Mouse (Mus musculus) kidney, embryonic 16.5 days (tissue): ENCODE measurements around the gene Naaladl2. TPM values are rescaled to one million over a fixed set of nuclear protein-coding genes. Genes with fewer than 3 reads are reported as not detected.
A peak's percentile ranks its signal among the peaks of the same experiment; 100 is the strongest.
"Not testable (repeated sequence)": the region's sequence is repeated elsewhere in the genome, so short reads cannot be mapped to it uniquely, and the experiment has no call there.

Experiments used
- ATAC-seq: fragments of 200-750 bp; cut with Nextera tagmentation; 2 replicates; pipeline ENCODE4 v1.8.0; 2017; ENCODE audit warnings: moderate TSS enrichment; ENCODE audit not compliant: low FRiP score, low TSS enrichment
- H3K27ac ChIP-seq: fragments of 300-500 bp; sonication (generic); 2 replicates; pipeline ENCODE4 v1.5.1; 2014; ENCODE audit warnings: low read length
- H3K27me3 ChIP-seq: fragments of 300-500 bp; sonication (generic); 2 replicates; pipeline ENCODE4 v1.6.1; 2014; ENCODE audit warnings: low read length, control low read depth, mixed read lengths; ENCODE audit not compliant: insufficient read depth
- H3K36me3 ChIP-seq: fragments of 300-500 bp; sonication (generic); 2 replicates; pipeline ENCODE4 v1.6.1; 2014; ENCODE audit warnings: low read length, control low read depth, mixed read lengths; ENCODE audit not compliant: insufficient read depth
- H3K4me1 ChIP-seq: fragments of 300-500 bp; sonication (generic); 2 replicates; pipeline ENCODE4 v1.6.1; 2014; ENCODE audit warnings: low read length, control low read depth, mixed read lengths; ENCODE audit not compliant: insufficient read depth
- H3K4me2 ChIP-seq: fragments of 300-500 bp; sonication (generic); replicated peaks from 2 replicates; pipeline ENCODE4 v1.6.1; 2014; ENCODE audit warnings: low read depth, low read length
- H3K4me3 ChIP-seq: fragments of 300-500 bp; sonication (generic); 2 replicates; pipeline ENCODE4 v1.5.1; 2014; ENCODE audit warnings: mild to moderate bottlenecking, low read length
- H3K9ac ChIP-seq: fragments of 300-500 bp; sonication (generic); replicated peaks from 2 replicates; pipeline ENCODE4 v1.6.1; 2014; ENCODE audit warnings: low read length
- H3K9me3 ChIP-seq: fragments of 300-500 bp; sonication (generic); 2 replicates; pipeline ENCODE4 v1.6.1; 2016; ENCODE audit warnings: low read length, control low read depth
- WGBS: fragments of 180-500 bp; shearing (Covaris S2); extraction: QIAGEN DNeasy Blood & Tissue Kit; methylation state at CpG from one replicate; pipeline ENCODE4 v1.1.7; 2014; 5-methylcytosine and 5-hydroxymethylcytosine counted together
- polyA plus RNA-seq: library from polyadenylated mRNA; unstranded; fragments of >200 nt; fragmentation: Nextera tagmentation; extraction: Ambion mirVana; gene quantifications from 2 replicates; pipeline ENCODE4 v1.2.1, GENCODE M21; 2015

Naaladl2 gene
- polyA plus RNA-seq, 1 experiment from 2014 or later: 3.3 TPM

DNA sequence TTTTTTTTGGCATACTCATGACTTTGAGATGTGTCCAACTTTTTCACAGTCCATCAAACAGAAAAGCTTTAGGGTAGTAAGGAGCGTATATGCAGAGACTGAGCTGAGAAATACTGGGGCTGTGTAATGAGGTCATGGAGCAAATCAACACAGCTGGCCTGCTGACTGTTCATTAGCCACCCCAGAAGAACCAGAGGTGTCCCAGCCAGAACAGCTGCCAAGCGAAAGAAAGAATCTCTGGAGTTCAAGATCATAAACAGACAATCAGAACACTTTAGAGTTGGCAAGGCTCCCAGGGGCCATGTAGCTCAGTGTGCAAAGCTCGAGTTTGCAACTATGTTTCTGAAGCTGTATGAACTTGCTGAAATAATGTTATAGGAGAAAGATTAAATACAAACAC, 35.1 kb downstream of the Naaladl2 start:
- ATAC-seq: peak; percentile 82
- Histone ChIP-seq H3K9me3 (no peaks in the 10 kb centered on the region), H3K4me3 (no peak overlapping the region), H3K27ac (no peak overlapping the region), H3K27me3 (no peaks in the 10 kb centered on the region), H3K4me1 (no peaks in the 10 kb centered on the region), H3K9ac (no peak overlapping the region), H3K4me2 (no peak overlapping the region), H3K36me3 (no peaks in the 10 kb centered on the region)
- WGBS: 38% methylated on average over 3 of the region's 3 CpGs

- ATAC-seq: no peak
- Histone ChIP-seq H3K27ac (no peak overlapping the region), H3K27me3 (no peaks in the 10 kb centered on the region), H3K4me3 (no peak overlapping the region), H3K9me3 (no peaks in the 10 kb centered on the region), H3K9ac (no peak overlapping the region), H3K36me3 (no peaks in the 10 kb centered on the region), H3K4me2 (no peak overlapping the region), H3K4me1 (no peaks in the 10 kb centered on the region)
- WGBS: 86% methylated on average over 2 of the region's 2 CpGs
These were observed 51.1 kb downstream of the Naaladl2 start for GRCm38 (mm10) chr3:25092986-25093385.

DNA sequence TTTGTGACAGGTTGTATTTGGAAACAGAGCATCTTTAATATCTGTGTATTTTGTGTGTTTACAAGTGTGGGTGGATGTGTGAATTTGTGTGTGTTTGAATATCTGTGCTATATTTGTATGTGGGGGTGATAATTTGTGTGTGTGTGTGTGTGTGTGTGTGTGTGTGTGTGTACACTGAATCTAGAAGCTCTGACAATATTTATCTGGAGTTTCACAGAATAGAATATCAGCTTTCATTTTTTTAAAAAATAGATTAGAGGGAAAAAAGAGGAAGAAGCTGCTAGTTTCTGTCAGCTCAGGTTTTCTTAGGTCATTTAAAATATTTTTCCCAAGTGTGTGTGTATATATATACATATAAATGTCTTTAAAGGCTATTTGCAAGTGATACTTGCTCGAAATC, 68.3 kb downstream of the Naaladl2 start:
- H3K27ac ChIP-seq: no peak overlapping the region
- no peaks in the 10 kb centered on the region for H3K27me3 ChIP-seq
- H3K4me2 ChIP-seq: no peak overlapping the region
- WGBS: 89% methylated on average over 1 of the region's 1 CpGs
- H3K4me3 ChIP-seq: no peak overlapping the region
- no peaks in the 10 kb centered on the region for H3K9me3 ChIP-seq
- ATAC-seq: no peak
- H3K4me1 ChIP-seq: no peaks in the 10 kb centered on the region
- no peak overlapping the region for H3K9ac ChIP-seq
- H3K36me3 ChIP-seq: no peaks in the 10 kb centered on the region

GRCm38 (mm10) chr3:25074266-25074665, 69.8 kb downstream of the Naaladl2 start:
- no peaks in the 10 kb centered on the region for H3K27me3 ChIP-seq
- H3K9me3 ChIP-seq: no peaks in the 10 kb centered on the region
- ATAC-seq: no peak
- no peak overlapping the region for H3K4me3 ChIP-seq
- H3K36me3 ChIP-seq: no peaks in the 10 kb centered on the region
- H3K9ac ChIP-seq: no peak overlapping the region
- no peak overlapping the region for H3K27ac ChIP-seq
- 70% methylated on average over 4 of the region's 4 CpGs for WGBS
- H3K4me2 ChIP-seq: no peak overlapping the region
- no peaks in the 10 kb centered on the region for H3K4me1 ChIP-seq

DNA sequence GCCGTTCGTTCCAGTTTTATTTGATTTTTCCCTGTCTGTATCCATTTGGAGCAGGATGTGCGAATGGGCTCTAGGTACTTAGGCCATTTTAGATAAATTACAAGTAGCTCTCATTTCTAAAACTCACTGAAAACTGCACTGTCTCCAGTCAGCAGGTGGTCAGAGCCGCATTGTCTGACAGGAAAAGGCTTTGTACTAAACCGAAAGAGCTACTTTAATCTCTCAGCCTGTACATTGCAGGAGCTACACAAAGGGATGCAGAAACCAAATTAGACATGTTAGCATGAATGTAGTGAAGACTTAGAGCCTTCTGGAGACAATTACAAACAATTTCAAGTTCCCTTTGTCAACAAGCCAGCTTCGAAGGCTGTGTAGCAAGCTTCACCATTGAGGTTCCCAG, 70.2 kb downstream of the Naaladl2 start:
- no peak overlapping the region for H3K4me3 ChIP-seq
- 82% methylated on average over 6 of the region's 6 CpGs for WGBS
- no peaks in the 10 kb centered on the region for H3K27me3 ChIP-seq
- no peak overlapping the region for H3K27ac ChIP-seq
- H3K9me3 ChIP-seq: no peaks in the 10 kb centered on the region
- no peaks in the 10 kb centered on the region for H3K36me3 ChIP-seq
- no peaks in the 10 kb centered on the region for H3K4me1 ChIP-seq
- no peak for ATAC-seq
- no peak overlapping the region for H3K9ac ChIP-seq
- no peak overlapping the region for H3K4me2 ChIP-seq

GRCm38 (mm10) chr3:25063217-25063616, 80.8 kb downstream of the Naaladl2 start:
- no peak for ATAC-seq
- Histone ChIP-seq H3K27ac (no peak overlapping the region), H3K27me3 (no peaks in the 10 kb centered on the region), H3K4me1 (no peaks in the 10 kb centered on the region), H3K36me3 (no peaks in the 10 kb centered on the region), H3K4me3 (no peak overlapping the region), H3K4me2 (no peak overlapping the region), H3K9ac (no peak overlapping the region), H3K9me3 (no peaks in the 10 kb centered on the region)
- 75% methylated on average over 4 of the region's 4 CpGs for WGBS

GRCm38 (mm10) chr3:25052975-25053374, 91.1 kb downstream of the Naaladl2 start:
- H3K27me3 ChIP-seq: no peaks in the 10 kb centered on the region
- H3K4me1 ChIP-seq: no peaks in the 10 kb centered on the region
- H3K9ac ChIP-seq: no peak overlapping the region
- H3K4me3 ChIP-seq: no peak overlapping the region
- WGBS: 33% methylated on average over 2 of the region's 2 CpGs
- H3K4me2 ChIP-seq: no peak overlapping the region
- no peak overlapping the region for H3K27ac ChIP-seq
- ATAC-seq: no peak
- H3K36me3 ChIP-seq: no peaks in the 10 kb centered on the region
- no peaks in the 10 kb centered on the region for H3K9me3 ChIP-seq

- no peak overlapping the region for H3K27ac ChIP-seq
- 49% methylated on average over 5 of the region's 5 CpGs for WGBS
These were observed 124.1 kb downstream of the Naaladl2 start for GRCm38 (mm10) chr3:25019972-25020371.

DNA sequence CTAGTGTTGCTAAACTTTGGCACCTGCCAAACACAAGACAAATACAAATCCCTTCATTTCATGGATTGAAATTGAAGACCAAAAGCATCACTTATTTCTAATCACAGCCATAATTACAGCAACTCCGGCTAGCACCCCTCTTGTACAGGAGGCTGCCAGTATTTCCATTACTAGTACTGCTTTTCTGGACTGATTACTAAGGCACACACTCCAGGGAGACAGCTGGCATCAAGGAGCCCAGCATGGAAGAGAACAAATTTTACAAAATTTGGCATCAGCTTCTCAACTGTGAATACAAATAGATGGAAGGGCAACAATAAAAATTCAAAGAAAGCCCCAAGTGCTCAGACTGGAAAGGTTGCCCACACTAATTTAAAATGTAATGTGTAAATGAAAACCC, 133.3 kb downstream of the Naaladl2 start:
- H3K9ac ChIP-seq: no peak overlapping the region
- 89% methylated on average over 1 of the region's 1 CpGs for WGBS
- no peak overlapping the region for H3K27ac ChIP-seq
- no peak overlapping the region for H3K4me2 ChIP-seq
- H3K36me3 ChIP-seq: no peaks in the 10 kb centered on the region
- no peaks in the 10 kb centered on the region for H3K9me3 ChIP-seq
- no peak overlapping the region for H3K4me3 ChIP-seq
- no peaks in the 10 kb centered on the region for H3K4me1 ChIP-seq
- H3K27me3 ChIP-seq: no peaks in the 10 kb centered on the region
- ATAC-seq: no peak

More at GRCm38 (mm10) chr3:25019972-25020371, 124.1 kb downstream of the Naaladl2 start:
- peak; percentile 89 for ATAC-seq
- H3K36me3 ChIP-seq: no peaks in the 10 kb centered on the region
- no peak overlapping the region for H3K4me3 ChIP-seq
- no peak overlapping the region for H3K9ac ChIP-seq
- no peak overlapping the region for H3K4me2 ChIP-seq
- no peaks in the 10 kb centered on the region for H3K4me1 ChIP-seq
- H3K27me3 ChIP-seq: no peaks in the 10 kb centered on the region
- H3K9me3 ChIP-seq: no peaks in the 10 kb centered on the region

GRCm38 (mm10) chr3:25006802-25007201, 137.3 kb downstream of the Naaladl2 start:
- H3K9ac ChIP-seq, H3K4me3 ChIP-seq, H3K27ac ChIP-seq, H3K9me3 ChIP-seq, ATAC-seq, H3K27me3 ChIP-seq, H3K4me2 ChIP-seq, H3K4me1 ChIP-seq, H3K36me3 ChIP-seq: not testable (repeated sequence)
- 72% methylated on average over 2 of the region's 2 CpGs for WGBS

DNA sequence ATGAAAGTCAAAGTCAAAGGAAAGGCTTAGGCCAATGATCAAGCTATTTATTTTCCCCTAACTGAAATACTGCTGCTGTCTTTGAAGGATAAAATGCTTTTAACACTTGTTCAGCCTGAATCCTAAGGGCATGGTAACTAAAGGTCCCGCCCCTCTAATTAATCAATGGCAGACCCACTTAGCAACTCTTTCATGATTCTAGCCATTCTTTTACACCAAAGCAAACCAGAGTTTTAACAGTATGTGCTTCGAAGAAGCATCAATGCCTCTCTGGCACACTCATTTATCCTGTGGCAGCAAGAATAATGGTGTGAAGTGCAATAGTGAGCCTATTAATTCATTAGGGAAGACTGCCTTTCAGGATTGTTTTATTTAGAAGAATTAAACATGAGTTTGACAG, 151.5 kb downstream of the Naaladl2 start:
- Histone ChIP-seq H3K27ac (no peak overlapping the region), H3K4me1 (no peaks in the 10 kb centered on the region), H3K27me3 (no peaks in the 10 kb centered on the region), H3K4me3 (no peak overlapping the region), H3K36me3 (no peaks in the 10 kb centered on the region), H3K9me3 (no peaks in the 10 kb centered on the region), H3K4me2 (no peak overlapping the region), H3K9ac (no peak overlapping the region)
- WGBS: 36% methylated on average over 2 of the region's 2 CpGs
- ATAC-seq: no peak
